Mouse (Mus musculus) adipose tissue, adult 10 weeks (tissue): ENCODE results near the gene Dock8. TPM values are rescaled to one million over a fixed set of nuclear protein-coding genes. Genes with fewer than 3 reads are reported as not detected.

Experiments
- polyA plus RNA-seq: library from polyadenylated mRNA; stranded (reverse); fragments of 350-450 nt; fragmentation: Illumina TruSeq; extraction: RNeasy Lipid Tissue Mini Kit (QIAGEN cat#74804); gene quantifications from one replicate; pipeline ENCODE4 v1.2.3, GENCODE M21; 2014; ENCODE audit warnings: low read depth, low replicate concordance

Gene Dock8
- polyA plus RNA-seq = 5.7 TPM

DNA sequence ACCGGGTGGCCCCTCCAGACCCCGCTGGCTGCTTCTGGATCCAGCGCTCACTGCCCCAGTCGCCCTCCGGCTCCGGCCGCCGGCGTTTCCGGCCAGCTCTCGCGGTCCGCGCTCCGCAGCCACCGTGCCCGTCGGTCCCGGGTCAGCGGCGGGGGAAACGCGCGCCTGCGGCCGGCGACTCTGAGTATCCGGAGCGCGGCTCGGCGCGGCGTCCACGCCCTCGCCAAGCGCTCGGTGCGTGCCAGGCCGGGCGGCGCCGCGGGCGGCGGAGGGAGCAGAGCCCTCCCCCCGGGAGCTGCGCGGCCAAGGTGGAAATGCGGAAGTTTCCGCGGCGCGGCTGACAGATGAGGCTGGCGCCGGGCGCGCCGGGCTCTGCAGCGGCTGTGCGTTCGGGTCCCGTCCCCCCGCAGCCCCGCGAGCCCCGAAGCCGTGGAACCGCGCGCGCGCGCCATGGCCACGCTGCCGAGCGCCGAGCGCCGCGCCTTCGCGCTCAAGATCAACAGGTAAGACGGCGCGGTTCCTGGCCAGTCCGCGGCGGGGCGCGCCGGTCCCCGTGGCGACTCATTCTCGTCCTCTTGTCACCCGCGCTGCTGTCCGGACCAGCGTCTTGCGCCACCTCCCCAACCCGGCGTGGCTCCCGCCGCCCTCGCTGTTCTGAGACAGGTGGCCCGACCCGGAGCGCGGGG is at the start of gene Dock8:
Dock8 (plus strand) TSS at position 334 of the 686 bp plus-strand sequence.

GRCm38 (mm10) chr19:24961172-24961962 is 38.0 kb upstream of the Dock8 start, which contains the start of gene Cbwd1:
TSS of gene Cbwd1 (minus strand) at chr19:24961610.

GRCm38 (mm10) chr19:25236596-25237491 is 237.5 kb downstream of the Dock8 start, which contains the start of gene Kank1:
TSS of gene Kank1 (plus strand) at chr19:25236975.

Other genes with a start within 250 kb of the Dock8 start
- 30.3 TPM for gene Pgm5, start 137.7 kb upstream of the Dock8 start, polyA plus RNA-seq
- 124 TPM for gene Gm10053, start 123.8 kb upstream of the Dock8 start, polyA plus RNA-seq
- not detected for gene Foxd4, start 98.3 kb upstream of the Dock8 start, polyA plus RNA-seq
- gene Cbwd1, start 37.9 kb upstream of the Dock8 start, polyA plus RNA-seq = 15.5 TPM
- gene Kank1, start 237.4 kb downstream of the Dock8 start, polyA plus RNA-seq = 28.1 TPM